Mouse (Mus musculus) heart, postnatal 14 days (tissue): ENCODE results near the gene Oit1. TPM values are rescaled to one million over a fixed set of nuclear protein-coding genes. Genes with fewer than 3 reads are reported as not detected.

Source experiments
- DNase-seq, 2 experiments: peaks; one replicate each; pipeline ENCODE4 v3.0.0; 2021 to 2022
- intact Hi-C: fragments of 180-260 bp; cut with DNase I; formaldehyde crosslinking; loops from one replicate; pipeline ENCODE4 v1.15.1; 2025
- long read RNA-seq, 2 experiments: library from polyadenylated mRNA; stranded (forward); transcript quantifications; one replicate each; pipeline ENCODE4 v2.0.0; 2021
- total RNA-seq, 2 experiments: library from RNA; stranded (reverse); gene quantifications; 2 replicates each; pipeline ENCODE4 v1.2.3; 2021

Gene Oit1
- not detected for total RNA-seq
- long read RNA-seq, experiment 1, result 0 reads
- long read RNA-seq, experiment 2, result 0 reads

DNA sequence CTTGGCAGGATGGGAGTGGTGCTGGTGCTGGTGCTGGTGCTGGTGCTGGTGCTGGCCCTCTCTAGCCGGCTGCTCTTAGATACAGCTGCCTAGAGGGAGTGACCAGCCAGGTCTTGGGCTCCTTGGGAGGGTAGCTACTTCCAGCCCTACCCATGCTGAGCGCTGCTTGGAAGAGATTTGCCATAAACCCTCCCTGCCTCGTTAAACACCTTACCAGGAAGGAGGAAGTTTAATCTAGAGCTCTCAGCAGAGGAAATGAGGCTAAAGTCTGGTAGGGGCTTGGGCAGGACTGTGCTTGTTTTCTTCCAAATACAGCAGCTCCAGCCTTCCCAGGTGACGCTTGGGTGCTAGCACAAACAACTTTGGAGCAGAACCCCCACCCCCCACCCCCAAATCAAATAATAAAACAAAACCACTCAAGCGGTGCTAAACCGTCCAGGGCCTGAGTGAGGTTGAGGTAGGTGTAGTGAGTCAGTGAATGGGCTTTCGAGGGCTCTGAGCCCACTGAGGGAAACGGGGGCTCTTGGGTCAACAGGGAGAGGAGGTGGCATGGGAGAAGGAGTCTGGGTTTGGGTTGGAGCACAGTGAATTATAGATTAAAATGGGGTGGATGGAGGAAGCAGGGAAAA lies at the start of gene Oit1:
TSS of gene Oit1 (minus strand) at position 70 of the 629 bp plus-strand sequence.
- intact Hi-C loops, result no loop called here
- DNase-seq, result no peak

DNA sequence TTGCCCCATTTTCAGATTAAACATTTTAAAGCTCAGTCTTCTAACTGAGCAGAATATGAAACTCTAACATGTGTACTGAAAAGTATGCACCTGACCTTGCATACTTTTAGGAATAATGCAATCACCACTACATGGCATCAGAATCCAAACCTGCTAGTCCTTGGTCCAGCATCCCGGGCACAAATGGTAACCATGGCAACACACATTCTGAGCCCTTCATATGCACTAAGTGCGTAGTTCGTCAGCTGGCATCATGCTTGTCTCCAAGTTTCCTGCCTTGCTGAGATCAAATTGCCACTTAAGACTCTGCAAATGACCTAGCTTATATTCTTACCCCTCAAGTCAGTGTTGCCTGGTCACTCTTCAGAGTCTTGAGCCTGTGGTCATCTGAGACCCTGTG lies 44.3 kb upstream of the Oit1 start:
- DNase-seq, result no peak
- intact Hi-C loops, result no loop called here

DNA sequence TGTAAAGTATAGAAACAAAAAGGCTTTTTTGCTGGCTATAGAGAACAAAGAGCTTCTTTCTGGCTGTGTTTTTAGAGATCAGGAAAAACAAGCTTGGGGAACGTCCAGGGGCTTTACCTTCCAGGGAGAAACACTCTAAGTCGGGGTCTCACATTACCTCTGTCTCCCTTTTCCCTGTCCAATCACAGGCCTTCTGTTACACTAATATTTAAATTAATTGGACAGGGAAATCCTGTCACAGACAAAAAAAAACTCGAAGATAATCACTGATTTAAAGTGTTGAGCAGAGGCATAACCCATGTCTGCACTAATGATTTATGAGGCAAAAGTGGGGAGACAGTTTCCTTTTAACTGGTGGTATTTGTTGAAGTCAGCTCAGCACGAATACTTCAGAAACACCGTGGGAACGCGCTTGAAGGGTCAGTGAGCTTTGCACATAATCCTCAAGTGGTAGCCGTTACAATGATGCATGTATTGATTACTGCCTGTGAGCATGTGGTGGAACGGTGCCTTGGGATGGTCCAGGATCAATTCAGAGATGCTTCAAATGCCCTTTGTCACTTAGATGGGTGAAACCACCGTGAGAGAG lies 42.7 kb upstream of the Oit1 start:
- DNase-seq, result no peak
- intact Hi-C loops, result no loop called here

DNA sequence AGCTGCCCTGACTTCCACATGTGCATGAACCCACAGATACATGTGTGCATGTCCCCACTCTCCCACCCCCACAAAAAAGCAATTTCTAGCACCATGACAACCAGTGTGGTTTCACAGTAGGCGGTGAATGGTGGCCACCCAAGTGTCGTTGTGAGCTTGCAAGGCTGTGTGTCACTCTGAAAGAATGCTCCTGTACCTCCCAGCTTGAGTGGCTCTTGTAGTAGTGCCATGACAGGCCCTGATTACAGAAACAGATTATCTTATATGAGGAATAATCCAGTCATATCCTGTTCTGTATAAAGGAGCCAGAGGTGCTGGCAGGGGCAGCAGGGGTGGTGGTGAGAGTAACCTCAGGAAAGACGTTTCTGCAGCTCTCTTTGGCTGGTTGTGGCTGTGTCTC lies 40.1 kb upstream of the Oit1 start:
- DNase-seq, result no peak
- intact Hi-C loops, result no loop called here

DNA sequence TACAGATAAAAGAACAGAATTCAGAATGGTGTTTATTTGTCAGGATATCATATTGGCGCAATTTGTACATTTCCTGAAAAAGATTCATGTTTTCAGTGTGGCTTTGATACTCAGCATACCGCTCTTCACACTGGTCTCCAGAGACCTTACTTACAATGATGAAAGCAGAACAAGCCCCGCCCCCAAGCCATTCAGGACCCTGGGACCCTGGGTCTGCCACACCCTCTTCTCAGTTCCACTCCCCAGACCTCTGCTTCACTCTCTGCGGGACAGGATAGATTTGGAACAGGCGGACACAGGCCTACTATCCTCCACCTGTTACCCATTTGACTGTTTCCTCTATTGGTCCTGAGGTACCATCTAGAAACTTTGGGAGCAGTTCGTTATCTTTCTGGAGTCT lies 27.4 kb upstream of the Oit1 start:
- DNase-seq, result no peak
- intact Hi-C loops, result no loop called here

GRCm38 (mm10) chr14:8403310-8403709 lies 24.8 kb upstream of the Oit1 start:
- intact Hi-C loops, result no loop called here
- DNase-seq, result no peak

DNA sequence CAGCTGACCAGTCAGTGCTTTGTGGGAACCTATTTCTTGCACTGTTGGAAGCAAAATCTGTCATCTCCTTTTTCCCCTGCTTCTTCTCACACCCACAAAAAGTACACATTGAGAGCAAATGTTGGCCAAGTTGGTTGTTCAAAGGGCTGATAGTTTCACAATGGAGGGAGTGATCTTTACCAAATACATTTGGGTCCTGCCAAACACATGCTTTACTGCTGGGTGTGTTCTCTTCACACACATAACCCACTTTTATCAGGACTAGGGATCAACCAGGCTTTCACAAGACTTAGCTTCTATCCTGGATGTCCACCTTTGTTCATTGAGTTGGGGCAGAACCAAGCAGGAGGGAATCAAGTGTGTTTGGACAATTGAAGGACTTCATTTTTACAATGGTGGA lies 20.0 kb upstream of the Oit1 start:
- intact Hi-C loops, result no loop called here
- DNase-seq, result no peak

DNA sequence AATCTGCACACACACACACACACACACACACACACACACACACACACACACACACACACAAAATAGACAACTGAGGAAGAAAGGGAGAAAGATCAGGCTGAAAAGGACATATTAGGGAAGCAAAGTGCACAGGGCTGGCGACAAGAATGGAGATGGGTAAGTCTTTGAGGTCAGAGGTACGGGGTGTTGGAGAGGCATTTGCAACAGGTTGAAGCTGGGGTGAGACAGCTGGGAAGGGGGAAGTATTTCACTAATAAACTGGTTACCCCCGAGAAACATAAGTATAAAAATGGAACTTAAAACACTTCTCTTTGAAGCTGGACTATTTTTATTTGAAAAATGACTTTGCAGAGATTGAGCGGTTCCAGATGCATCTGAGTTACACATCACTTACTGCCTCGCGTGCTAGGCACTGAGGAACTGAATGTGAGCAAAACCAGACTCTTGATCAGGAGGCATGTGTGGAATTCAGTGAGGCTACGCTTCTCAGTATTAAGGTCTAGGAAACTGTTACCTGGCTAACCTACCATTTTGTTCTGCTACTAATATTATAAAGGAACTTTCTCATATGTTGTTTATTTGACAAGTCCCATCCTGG lies 17.2 kb upstream of the Oit1 start:
- no peak for DNase-seq
- intact Hi-C loops, result no loop called here

- intact Hi-C loops, result no loop called here
- no peak for DNase-seq
These were observed 13.7 kb upstream of the Oit1 start for GRCm38 (mm10) chr14:8392181-8392825.

- intact Hi-C loops, result no loop called here
- no peak for DNase-seq
These were observed 9.2 kb downstream of the Oit1 start for GRCm38 (mm10) chr14:8369394-8369793.

DNA sequence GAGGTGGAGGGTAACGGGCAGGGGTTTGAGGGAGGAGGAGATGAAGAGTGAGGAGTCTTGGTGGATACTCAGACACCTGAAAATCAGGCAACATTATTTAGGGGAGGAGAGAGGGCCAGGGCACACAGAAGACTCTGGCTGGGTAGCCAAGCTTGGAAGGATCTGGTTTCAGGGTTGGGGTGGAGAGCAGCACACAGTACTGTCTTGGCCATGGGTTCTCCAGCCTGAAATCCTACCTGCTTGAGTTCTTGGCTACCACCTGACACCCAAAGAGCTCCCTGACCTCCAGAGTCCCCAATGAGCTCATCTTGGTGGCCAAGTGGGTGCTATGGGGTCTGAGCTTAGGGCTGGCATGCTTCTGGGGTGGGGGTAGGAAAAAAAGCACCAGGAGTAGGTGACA lies 9.7 kb downstream of the Oit1 start:
- no peak for DNase-seq
- intact Hi-C loops, result no loop called here

DNA sequence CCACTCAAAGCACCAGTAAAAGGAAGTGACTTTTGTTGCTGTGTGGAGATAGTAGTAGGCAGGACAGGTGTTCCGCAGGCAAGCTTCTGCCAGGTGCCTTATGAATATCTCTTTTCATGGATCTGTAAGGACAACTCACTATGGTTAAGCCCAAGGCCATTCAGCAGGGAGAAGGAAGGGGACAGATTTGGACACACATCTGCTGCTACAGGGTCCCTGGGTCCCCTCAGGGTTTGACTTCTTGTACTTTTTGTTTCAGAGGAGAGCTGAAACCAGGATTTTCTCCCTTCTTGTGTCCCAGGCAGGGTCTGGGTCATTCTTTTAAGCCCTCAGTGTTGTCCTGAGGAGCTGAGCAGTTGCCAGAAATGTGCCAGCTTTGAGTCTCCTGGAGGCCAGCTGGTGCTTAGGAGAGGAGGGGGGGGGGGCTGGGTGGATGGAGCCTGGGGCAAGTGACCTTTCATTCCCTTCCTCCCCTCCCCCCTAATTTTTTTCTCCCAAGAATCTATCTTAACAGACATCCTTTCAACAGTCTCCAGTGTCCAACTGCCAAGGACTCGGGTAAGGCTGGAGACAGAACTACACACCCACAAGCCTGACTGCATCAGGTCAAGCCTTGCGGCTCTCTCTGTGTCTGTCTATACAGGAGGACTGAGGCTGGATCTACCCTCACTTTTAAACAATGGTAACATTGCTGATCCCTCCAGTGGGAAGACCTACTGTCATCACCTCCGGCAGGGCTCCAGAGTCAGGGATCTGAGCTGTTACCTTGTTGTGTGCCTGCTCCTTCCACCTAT lies 10.6 kb downstream of the Oit1 start:
- intact Hi-C loops, result no loop called here
- no peak for DNase-seq

DNA sequence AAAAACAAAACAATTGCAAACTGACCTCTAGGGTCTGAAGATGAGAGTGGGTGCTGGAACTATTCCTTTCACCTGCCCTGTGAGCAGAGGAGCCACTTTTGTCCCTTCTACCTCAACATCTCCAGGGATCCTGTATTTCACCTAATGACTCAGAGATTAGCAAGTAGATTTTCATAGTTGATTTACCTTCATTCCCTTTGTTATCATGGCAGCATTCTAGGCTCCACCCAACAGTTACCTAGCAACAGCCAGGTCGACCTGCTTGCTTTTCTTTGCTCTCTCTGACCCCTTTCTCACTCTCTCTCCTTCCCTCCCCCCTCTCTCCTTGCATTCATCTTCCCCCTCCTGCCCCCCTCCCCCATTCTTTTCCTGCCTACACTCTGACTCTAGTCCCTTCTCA lies 11.4 kb downstream of the Oit1 start:
- DNase-seq, result no peak
- intact Hi-C loops, result no loop called here

DNA sequence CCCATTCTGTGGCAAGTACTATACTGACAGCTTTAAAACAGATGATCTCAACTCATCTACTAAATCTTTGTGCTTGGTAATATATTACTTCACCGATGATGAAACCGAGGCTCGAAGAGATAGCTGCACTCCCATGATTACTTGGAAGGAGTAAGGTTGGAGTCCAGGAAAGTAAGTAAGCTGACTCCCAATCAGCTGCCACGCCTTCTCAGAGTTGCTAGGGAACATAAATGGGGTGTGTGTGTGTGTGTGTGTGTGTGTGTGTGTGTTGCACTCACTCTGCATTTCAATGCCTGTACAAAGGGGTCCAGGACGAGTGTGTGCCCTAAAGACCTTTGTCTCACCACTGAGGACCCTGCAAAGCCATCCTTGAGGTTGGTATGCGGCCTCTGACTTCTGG lies 12.7 kb downstream of the Oit1 start:
- intact Hi-C loops, result no loop called here
- DNase-seq, result no peak

- no peak for DNase-seq
- intact Hi-C loops, result loop anchor here (5.0 kb wide), 1 partner anchor 105 kb away; no protein-coding TSS in a partner anchor
These were observed 21.7 kb downstream of the Oit1 start for GRCm38 (mm10) chr14:8356836-8357235.

- DNase-seq, result peak; percentile 62 to 79
- intact Hi-C loops, result loop anchor here (5.0 kb wide), 1 partner anchor 106 kb away; no protein-coding TSS in a partner anchor
These were observed 22.5 kb downstream of the Oit1 start for GRCm38 (mm10) chr14:8355999-8356501.

GRCm38 (mm10) chr14:8348927-8349326 lies 29.6 kb downstream of the Oit1 start:
- no peak for DNase-seq
- intact Hi-C loops, result loop anchor here (5.0 to 10.0 kb wide), 4 partner anchors 107 to 384 kb away; partner anchors contain the start of gene Pdhb

DNA sequence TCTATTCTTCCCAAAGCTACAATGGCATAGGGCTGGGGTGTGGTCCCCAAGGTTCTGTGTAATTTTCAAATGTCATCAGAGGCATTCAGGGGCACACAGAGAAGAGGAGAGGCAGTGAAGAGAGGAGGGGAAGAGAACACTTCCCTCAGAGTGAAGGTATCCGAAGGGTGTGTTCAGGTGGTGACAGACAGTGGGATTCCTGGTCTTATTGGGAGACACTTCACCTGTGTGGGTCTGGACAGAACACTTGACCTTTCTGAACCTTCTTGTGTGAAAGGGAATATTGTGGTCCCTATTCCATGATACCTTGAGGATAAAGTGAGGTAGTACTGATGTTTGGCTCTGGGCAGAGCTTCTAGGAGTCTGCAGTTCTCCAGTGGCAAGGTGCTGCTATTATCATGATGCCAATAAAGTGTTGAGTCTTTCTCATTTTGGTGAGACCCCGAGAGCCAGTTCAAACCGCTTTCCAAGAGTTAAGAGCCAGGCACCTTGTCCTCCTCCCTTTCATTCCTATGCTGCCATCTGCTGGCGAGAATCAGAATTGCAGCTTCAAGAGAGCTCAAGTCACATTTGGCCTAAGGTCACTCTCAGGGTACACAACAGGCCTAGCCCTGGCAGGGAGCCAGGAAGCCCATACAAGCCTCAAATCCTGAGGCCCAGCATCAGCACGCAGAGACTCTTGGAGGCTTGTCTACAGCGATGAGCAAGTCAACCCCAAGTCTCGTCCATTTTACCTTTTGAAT lies 32.1 kb downstream of the Oit1 start:
- peak; percentile 82 to 92 for DNase-seq
- intact Hi-C loops, result loop anchor here (5.0 to 10.0 kb wide), 4 partner anchors 104 to 382 kb away; partner anchors contain the start of gene Pdhb

GRCm38 (mm10) chr14:8345566-8345965 lies 33.0 kb downstream of the Oit1 start:
- DNase-seq, result no peak
- intact Hi-C loops, result loop anchor here (1.0 to 10.0 kb wide), 5 partner anchors 45 to 381 kb away; partner anchors contain the start of gene Pdhb
